Mouse (Mus musculus) lung, adult 2 months (tissue): Measurements from ENCODE around the gene Kcnd1. TPM values are rescaled to one million over a fixed set of nuclear protein-coding genes. Genes with fewer than 3 reads are reported as not detected.
"Not testable (repeated sequence)": the region's sequence is repeated elsewhere in the genome, so short reads cannot be mapped to it uniquely, and the experiment has no call there.

Source experiments
- DNase-seq: peaks from one replicate; pipeline ENCODE4 v3.0.0; 2022
- H3K4me1 ChIP-seq: fragments of 200-500 bp; 2 replicates; pipeline ENCODE4 v1.6.1; 2011; ENCODE audit warnings: low read length; ENCODE audit not compliant: control insufficient read depth, insufficient read depth
- H3K4me3 ChIP-seq: fragments of 200-500 bp; replicated peaks from 2 replicates; pipeline ENCODE3; 2011; ENCODE audit warnings: low read depth, mild to moderate bottlenecking, control low read depth, low read length; ENCODE audit errors: extremely low read depth
- CTCF ChIP-seq: fragments of 200-500 bp; IDR thresholded peaks from 2 replicates; pipeline ENCODE4 v1.5.1; 2011; ENCODE audit warnings: mild to moderate bottlenecking, low read length, control low read depth; ENCODE audit not compliant: insufficient read depth
- POLR2A ChIP-seq: fragments of 200-500 bp; IDR thresholded peaks from 2 replicates; pipeline ENCODE4 v1.6.1; 2011; ENCODE audit warnings: low read depth, mild to moderate bottlenecking, control low read depth, low read length, borderline replicate concordance; ENCODE audit errors: extremely low read depth
- WGBS: fragments of 180-500 bp; shearing (Covaris S2); methylation state at CpG from one replicate; pipeline ENCODE4 v1.1.7; 2018; 5-methylcytosine and 5-hydroxymethylcytosine counted together
- polyA plus RNA-seq: library from polyadenylated mRNA; depleted of rRNA; stranded (reverse); fragments of >200 nt; gene quantifications from 2 replicates; pipeline ENCODE4 v1.2.3, GENCODE M21; 2012

Gene Kcnd1
- polyA plus RNA-seq, 1 experiment = 0.84 TPM

DNA sequence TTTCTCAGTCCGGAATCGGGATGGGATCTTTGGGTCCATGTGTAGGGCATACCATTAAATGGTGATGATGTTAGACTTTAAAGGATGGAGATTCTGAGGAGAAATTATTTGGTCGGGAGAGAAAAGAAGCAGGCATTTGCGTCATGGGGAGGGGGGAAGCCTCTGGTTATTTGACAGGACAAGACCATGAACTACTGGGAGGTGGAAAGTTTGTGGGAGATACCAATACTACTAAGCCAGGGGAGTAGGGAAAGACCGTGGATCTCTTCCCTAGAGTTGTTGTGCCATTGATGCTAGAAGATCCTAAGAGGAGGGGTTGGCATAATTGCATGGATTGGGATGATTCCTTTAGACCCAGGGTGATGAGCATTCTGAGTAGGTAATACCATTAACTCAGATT lies 31.8 kb upstream of the Kcnd1 start:
- DNase-seq = no peak
- 37% methylated on average over 5 of the region's 5 CpGs for WGBS
- no peaks in the 10 kb centered on the region for H3K4me1 ChIP-seq
- H3K4me3 ChIP-seq = peak overlapping the region; percentile 73
- TF ChIP-seq POLR2A (no peak), CTCF (no peak)

DNA sequence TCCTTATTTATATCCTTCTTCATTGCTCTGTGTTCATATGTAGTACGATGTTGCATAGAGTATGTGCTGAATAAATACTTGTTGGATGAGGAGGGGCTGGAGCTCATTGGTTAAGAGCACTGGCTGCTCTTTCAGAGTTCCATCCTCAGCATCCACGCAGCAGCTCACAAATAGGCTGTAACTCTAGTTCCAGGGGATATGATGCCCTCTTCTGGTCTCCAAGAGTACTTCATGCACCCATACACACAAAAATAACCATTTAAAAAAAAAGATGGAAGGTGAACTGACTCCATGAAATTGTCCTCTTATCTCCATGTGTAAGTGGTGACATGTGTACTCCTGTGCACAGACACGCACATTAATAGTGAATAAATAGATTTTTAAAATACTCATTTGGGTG lies 28.7 kb upstream of the Kcnd1 start:
- TF ChIP-seq CTCF = no peak
- no peak for TF ChIP-seq POLR2A
- 49% methylated on average over 3 of the region's 3 CpGs for WGBS
- no peak for DNase-seq
- no peak overlapping the region for H3K4me3 ChIP-seq
- no peaks in the 10 kb centered on the region for H3K4me1 ChIP-seq

DNA sequence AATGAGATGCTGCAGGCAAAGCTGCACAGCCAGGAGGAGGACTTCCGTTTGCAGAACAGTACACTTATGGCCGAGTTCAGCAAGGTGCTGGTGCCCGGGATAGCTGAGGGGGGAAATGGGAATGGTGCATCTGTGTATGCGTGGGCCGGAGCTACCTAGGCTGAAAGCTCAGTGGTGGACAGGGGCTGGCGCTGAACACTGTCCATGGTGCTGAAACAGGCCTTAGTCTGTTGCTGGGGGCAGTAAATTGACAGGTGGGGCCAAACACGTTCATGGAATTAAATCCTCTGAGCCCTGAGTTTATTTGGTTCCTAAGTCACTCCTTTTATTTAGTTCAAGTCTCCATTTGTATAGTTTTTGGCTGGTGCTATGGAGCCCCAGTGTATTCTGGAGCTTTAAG lies 27.1 kb upstream of the Kcnd1 start:
- Histone ChIP-seq H3K4me3 (no peak overlapping the region), H3K4me1 (no peaks in the 10 kb centered on the region)
- DNase-seq = peak; percentile 10
- TF ChIP-seq POLR2A (no peak), CTCF (no peak)
- WGBS = 25% methylated on average over 7 of the region's 7 CpGs

DNA sequence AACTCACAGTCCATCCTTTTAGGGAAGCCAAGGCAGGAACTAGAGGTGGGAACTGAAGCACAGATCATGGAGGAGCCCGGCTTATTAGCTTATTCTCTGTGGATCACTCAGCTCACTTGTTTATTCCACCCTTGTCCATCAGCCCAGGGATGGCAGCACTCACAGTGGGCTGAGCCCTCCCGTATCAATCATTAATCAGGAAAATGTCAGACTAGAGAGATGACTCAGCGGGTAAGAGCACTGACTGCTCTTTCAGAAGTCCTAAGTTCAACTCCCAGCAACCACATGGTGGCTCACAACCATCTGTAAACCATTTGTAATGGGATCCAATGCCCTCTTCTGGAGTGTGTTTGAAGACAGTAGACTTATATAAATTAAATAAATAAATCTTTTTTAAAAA lies 24.8 kb upstream of the Kcnd1 start:
- Histone ChIP-seq H3K4me1 (no peaks in the 10 kb centered on the region), H3K4me3 (no peak overlapping the region)
- TF ChIP-seq POLR2A = no peak
- TF ChIP-seq CTCF = no peak
- WGBS = 72% methylated on average over 3 of the region's 3 CpGs
- no peak for DNase-seq

DNA sequence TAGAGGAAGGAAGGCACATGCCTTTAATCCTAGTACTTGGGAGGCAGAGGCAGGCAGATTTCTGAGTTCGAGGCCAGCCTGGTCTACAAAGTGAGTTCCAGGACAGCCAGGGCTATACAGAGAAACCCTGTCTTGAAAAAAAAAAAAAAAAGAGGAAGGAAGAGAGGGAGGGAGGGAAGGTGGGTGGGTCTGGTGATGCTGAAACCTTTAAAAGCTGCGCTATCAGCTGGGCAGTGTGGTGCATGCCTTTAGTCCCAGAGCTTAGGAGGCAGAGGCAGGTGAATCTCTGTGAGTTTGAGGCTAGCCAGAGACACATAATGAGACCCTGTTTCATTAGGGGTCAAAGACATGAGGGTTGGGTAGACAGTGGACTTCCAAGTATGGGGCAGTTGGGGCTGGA lies 19.9 kb upstream of the Kcnd1 start:
- not testable (repeated sequence) for H3K4me3 ChIP-seq, H3K4me1 ChIP-seq, DNase-seq
- 62% methylated on average over 2 of the region's 2 CpGs for WGBS

- peak; percentile 23; the same call in 1 of the 2 replicates for TF ChIP-seq CTCF
- not testable (repeated sequence) for H3K4me3 ChIP-seq, DNase-seq, H3K4me1 ChIP-seq
- 54% methylated on average over 8 of the region's 8 CpGs for WGBS
Measured at GRCm38 (mm10) chrX:7815016-7815415, 7.1 kb upstream of the Kcnd1 start.

- no peak for DNase-seq
- WGBS = 50% methylated on average over 1 of the region's 1 CpGs
- TF ChIP-seq CTCF = no peak
- TF ChIP-seq POLR2A = no peak
- no peaks in the 10 kb centered on the region for H3K4me1 ChIP-seq
- H3K4me3 ChIP-seq = no peak overlapping the region
Measured at GRCm38 (mm10) chrX:7837146-7837545, 15.1 kb downstream of the Kcnd1 start.

DNA sequence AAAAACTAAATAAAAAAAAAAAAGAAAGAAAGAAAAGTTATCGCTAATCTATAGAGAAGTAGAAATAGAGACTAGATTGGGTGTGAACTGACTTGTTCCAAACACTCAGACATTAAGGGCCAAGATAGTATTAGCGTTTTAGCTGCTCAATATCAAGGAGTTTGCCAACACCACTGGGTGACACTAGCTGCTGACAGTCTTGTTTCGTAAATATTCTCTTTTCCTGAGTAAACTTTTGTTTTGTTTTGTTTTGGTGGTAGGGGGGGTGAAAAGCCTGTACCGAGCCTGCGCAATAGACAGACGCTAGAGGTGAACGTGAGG lies 18.7 kb downstream of the Kcnd1 start:
- 20% methylated on average over 7 of the region's 7 CpGs for WGBS
- H3K4me3 ChIP-seq = peak overlapping the region; percentile 67
- TF ChIP-seq CTCF = no peak
- TF ChIP-seq POLR2A = no peak
- no peak for DNase-seq
- peaks cover 5% of the 10 kb centered on the region; the same call in 1 of the 2 replicates for H3K4me1 ChIP-seq

GRCm38 (mm10) chrX:7841163-7842162 lies 19.4 kb downstream of the Kcnd1 start, which contains the start of gene Otud5:
Gene Otud5, plus strand, starts transcription at chrX:7841364.
- H3K4me1 ChIP-seq = peaks cover 5% of the 10 kb centered on the region; the same call in 1 of the 2 replicates
- 26% methylated on average over 74 of the region's 74 CpGs for WGBS
- H3K4me3 ChIP-seq = peak within 1 kb of the TSS; percentile 82
- TF ChIP-seq CTCF (no peak), POLR2A (peak; percentile 60; the same call in 1 of the 2 replicates)
- peak; percentile 86 for DNase-seq

- peaks cover 5% of the 10 kb centered on the region; the same call in 1 of the 2 replicates for H3K4me1 ChIP-seq
- H3K4me3 ChIP-seq = peak overlapping the region; percentile 81
- TF ChIP-seq CTCF = no peak
- TF ChIP-seq POLR2A = no peak
- DNase-seq = peak; percentile 12
- 34% methylated on average over 42 of the region's 42 CpGs for WGBS
Measured at GRCm38 (mm10) chrX:7842318-7842717, 20.2 kb downstream of the Kcnd1 start.
